Mouse (Mus musculus): ENCODE results near the gene Slc9b2. TPM values are rescaled to one million over a fixed set of nuclear protein-coding genes. Genes with fewer than 3 reads are reported as not detected.
A peak's percentile ranks its signal among the peaks of the same experiment; 100 is the strongest.

Slc9b2 gene
- polyA plus RNA-seq (2016; fragmentation: Nextera tagmentation; extraction: Ambion mirVana), result 4.9 and 5.5 TPM in 2 replicates

DNA sequence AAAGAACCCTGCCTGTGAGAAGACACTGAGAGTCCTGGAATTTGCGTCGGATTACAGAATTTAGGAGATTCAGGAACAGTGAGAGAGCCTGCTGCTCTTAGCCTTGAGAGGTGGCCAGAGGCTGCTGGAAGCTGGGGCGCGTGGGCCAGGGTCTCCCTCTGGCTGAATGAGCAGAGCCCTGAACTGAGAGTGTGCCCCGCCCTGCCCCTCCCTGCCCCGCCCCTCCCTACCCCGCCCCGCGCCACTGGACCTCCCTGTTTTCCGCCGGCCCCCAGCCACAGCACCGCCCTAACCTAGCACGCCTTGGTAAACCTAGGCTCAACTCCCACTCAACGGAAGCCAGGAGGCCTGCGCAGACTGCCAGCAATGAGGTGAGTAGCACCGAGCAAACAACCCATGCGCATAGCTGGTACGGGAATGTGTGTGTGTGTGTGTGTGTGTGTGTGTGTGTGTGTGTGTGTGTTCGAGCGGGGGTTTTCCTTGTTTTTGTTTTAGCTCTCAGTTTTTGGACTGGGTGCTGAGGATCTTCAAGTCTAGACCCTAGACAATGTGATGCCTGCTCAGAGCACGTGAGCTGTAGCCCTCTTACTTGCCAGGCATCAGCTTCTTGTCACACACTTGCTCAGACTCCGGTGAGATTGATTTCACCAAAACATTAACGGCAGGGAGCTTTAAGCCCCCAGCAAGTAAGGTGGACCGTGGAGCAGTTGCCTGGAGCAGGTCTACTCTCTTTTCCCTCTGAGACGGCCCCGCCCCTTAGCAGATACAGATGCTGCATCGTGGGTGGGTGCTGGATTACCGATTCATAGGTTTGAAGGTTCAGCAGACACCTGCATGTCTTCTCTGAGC, at the start of gene Slc9b2:
Slc9b2 (plus strand) TSS at position 290 of the 849 bp plus-strand sequence.
- Histone ChIP-seq H3K36me3 (no peaks in the 10 kb centered on the region), H3K9me3 (no peaks in the 10 kb centered on the region), H3K27me3 (no peaks in the 10 kb centered on the region), H3K4me3 (replicated peaks) (peak within 1 kb of the TSS; percentile 41), H3K4me2 (peak within 1 kb of the TSS; percentile 69), H3K9ac (replicated peaks) (peak within 1 kb of the TSS; percentile 45), H3K27ac (no peak within 1 kb of the TSS), H3K4me1 (replicated peaks) (peaks cover 5% of the 10 kb centered on the region; the same call in 1 of the 2 replicates)
- WGBS, result 11% methylated on average over 28 of the region's 28 CpGs
- ATAC-seq (ENCODE audit: insufficient number of reproducible peaks, insufficient read depth, low FRiP score, low TSS enrichment, low read depth), result peak; percentile 94

- Histone ChIP-seq H3K4me2 (no peak overlapping the region), H3K4me3 (replicated peaks) (no peak overlapping the region), H3K9ac (replicated peaks) (no peak overlapping the region), H3K36me3 (peaks cover 87% of the 10 kb centered on the region), H3K4me1 (replicated peaks) (no peaks in the 10 kb centered on the region), H3K9me3 (no peaks in the 10 kb centered on the region), H3K27ac (no peak overlapping the region), H3K27me3 (no peaks in the 10 kb centered on the region)
- 85% methylated on average over 10 of the region's 10 CpGs for whole genome bisulfite sequencing
- ATAC-seq (ENCODE audit: insufficient number of reproducible peaks, insufficient read depth, low FRiP score, low TSS enrichment, low read depth), result no peak
Observed at GRCm38 (mm10) chr3:135258919-135259318, 48.6 kb upstream of the Slc9b2 start.

DNA sequence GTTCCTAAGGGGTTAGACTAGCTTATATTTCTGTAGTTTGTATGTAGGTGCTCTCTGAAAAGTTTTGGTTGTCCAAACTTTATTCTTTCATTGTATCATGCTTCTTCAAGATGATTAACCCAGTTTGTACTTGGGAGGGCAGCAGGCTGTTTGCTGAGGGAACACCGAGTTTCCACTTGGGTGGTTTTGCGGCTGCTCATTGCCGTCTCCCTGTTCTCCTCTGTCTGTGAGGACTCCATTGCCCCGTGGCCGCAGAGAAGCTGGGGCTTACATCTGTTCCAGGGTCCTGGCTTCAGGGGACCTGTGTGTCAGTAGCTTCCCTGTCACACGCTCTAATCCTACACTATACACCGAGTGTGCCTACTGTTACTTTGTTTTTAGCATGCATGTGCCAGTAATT, 47.3 kb upstream of the Slc9b2 start:
- Histone ChIP-seq H3K9me3 (no peaks in the 10 kb centered on the region), H3K4me1 (replicated peaks) (no peaks in the 10 kb centered on the region), H3K4me3 (replicated peaks) (no peak overlapping the region), H3K27me3 (no peaks in the 10 kb centered on the region), H3K27ac (no peak overlapping the region), H3K9ac (replicated peaks) (no peak overlapping the region), H3K4me2 (no peak overlapping the region), H3K36me3 (peaks cover 95% of the 10 kb centered on the region)
- no peak for ATAC-seq (ENCODE audit: insufficient number of reproducible peaks, insufficient read depth, low FRiP score, low TSS enrichment, low read depth)
- WGBS, result 94% methylated on average over 7 of the region's 7 CpGs

DNA sequence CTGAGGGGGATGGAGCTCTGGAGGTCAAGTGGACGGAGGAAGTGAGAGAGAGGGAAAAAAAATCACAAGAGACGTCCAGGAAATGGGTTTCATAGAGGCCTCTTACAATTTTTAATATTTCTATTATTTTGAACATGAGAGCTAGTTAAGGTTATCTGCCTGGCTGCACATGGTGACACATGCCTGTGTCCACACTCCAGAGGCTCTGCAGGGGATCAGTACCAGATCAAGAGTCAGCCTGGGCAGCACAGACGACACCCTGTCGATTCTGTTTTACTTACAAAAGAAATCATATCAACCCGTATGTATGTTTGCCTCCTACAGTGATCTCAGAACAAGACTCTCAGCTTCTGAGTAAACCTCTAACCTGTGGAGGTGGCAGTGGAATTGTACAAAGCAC, 38.9 kb upstream of the Slc9b2 start:
- Histone ChIP-seq H3K9ac (replicated peaks) (no peak overlapping the region), H3K27me3 (no peaks in the 10 kb centered on the region), H3K27ac (no peak overlapping the region), H3K9me3 (no peaks in the 10 kb centered on the region), H3K36me3 (peaks cover 90% of the 10 kb centered on the region), H3K4me2 (no peak overlapping the region), H3K4me3 (replicated peaks) (no peak overlapping the region), H3K4me1 (replicated peaks) (no peaks in the 10 kb centered on the region)
- 89% methylated on average over 5 of the region's 5 CpGs for WGBS
- no peak for ATAC-seq (ENCODE audit: insufficient number of reproducible peaks, insufficient read depth, low FRiP score, low TSS enrichment, low read depth)

GRCm38 (mm10) chr3:135269391-135269990, 38.0 kb upstream of the Slc9b2 start:
- 90% methylated on average over 10 of the region's 10 CpGs for WGBS
- no peak for ATAC-seq (ENCODE audit: insufficient number of reproducible peaks, insufficient read depth, low FRiP score, low TSS enrichment, low read depth)
- H3K36me3 ChIP-seq, result peaks cover 83% of the 10 kb centered on the region
- no peaks in the 10 kb centered on the region for H3K4me1 ChIP-seq (replicated peaks)
- no peaks in the 10 kb centered on the region for H3K27me3 ChIP-seq
- no peak overlapping the region for H3K27ac ChIP-seq
- no peak overlapping the region for H3K4me3 ChIP-seq (replicated peaks)
- H3K9me3 ChIP-seq, result no peaks in the 10 kb centered on the region
- H3K4me2 ChIP-seq, result no peak overlapping the region
- no peak overlapping the region for H3K9ac ChIP-seq (replicated peaks)

GRCm38 (mm10) chr3:135272627-135273026, 34.9 kb upstream of the Slc9b2 start:
- H3K4me2 ChIP-seq, result no peak overlapping the region
- no peak overlapping the region for H3K4me3 ChIP-seq (replicated peaks)
- no peak overlapping the region for H3K9ac ChIP-seq (replicated peaks)
- H3K27me3 ChIP-seq, result no peaks in the 10 kb centered on the region
- WGBS, result 83% methylated on average over 12 of the region's 12 CpGs
- peaks cover 57% of the 10 kb centered on the region for H3K36me3 ChIP-seq
- H3K27ac ChIP-seq, result no peak overlapping the region
- ATAC-seq (ENCODE audit: insufficient number of reproducible peaks, insufficient read depth, low FRiP score, low TSS enrichment, low read depth), result no peak
- no peaks in the 10 kb centered on the region for H3K9me3 ChIP-seq
- no peaks in the 10 kb centered on the region for H3K4me1 ChIP-seq (replicated peaks)

DNA sequence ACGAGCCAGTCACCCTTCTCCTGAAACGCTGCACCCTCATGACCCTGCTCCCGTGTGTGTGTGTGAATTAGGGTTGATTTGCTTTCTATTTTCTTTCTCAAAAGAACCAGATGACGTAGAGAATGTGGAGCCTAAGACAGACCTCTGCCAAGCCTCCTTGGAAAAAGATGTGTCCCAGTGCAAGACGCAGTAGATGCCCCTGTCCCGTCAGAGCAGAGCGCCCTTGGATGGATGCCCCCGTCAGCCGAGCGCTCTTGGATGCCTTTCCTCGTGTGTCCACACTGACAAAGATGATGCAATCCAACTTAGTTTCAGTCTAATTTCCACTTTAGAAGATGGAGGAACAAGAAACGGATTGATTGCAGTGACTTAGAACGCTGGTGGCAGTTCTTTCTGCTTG, 34.5 kb upstream of the Slc9b2 start:
- no peak overlapping the region for H3K9ac ChIP-seq (replicated peaks)
- WGBS, result 92% methylated on average over 13 of the region's 13 CpGs
- no peak overlapping the region for H3K4me3 ChIP-seq (replicated peaks)
- no peak overlapping the region for H3K27ac ChIP-seq
- H3K9me3 ChIP-seq, result no peaks in the 10 kb centered on the region
- ATAC-seq (ENCODE audit: insufficient number of reproducible peaks, insufficient read depth, low FRiP score, low TSS enrichment, low read depth), result no peak
- peaks cover 53% of the 10 kb centered on the region for H3K36me3 ChIP-seq
- H3K4me1 ChIP-seq (replicated peaks), result no peaks in the 10 kb centered on the region
- no peak overlapping the region for H3K4me2 ChIP-seq
- no peaks in the 10 kb centered on the region for H3K27me3 ChIP-seq

GRCm38 (mm10) chr3:135280160-135280559, 27.3 kb upstream of the Slc9b2 start:
- H3K36me3 ChIP-seq, result no peaks in the 10 kb centered on the region
- no peak overlapping the region for H3K4me2 ChIP-seq
- ATAC-seq (ENCODE audit: insufficient number of reproducible peaks, insufficient read depth, low FRiP score, low TSS enrichment, low read depth), result no peak
- H3K9ac ChIP-seq (replicated peaks), result no peak overlapping the region
- no peaks in the 10 kb centered on the region for H3K27me3 ChIP-seq
- WGBS, result 72% methylated on average over 4 of the region's 4 CpGs
- H3K4me1 ChIP-seq (replicated peaks), result peaks cover 9% of the 10 kb centered on the region
- no peak overlapping the region for H3K4me3 ChIP-seq (replicated peaks)
- 0 out of 2 replicates have a peak overlapping the region, but pooled peaks have one; percentile 62 for H3K27ac ChIP-seq
- no peaks in the 10 kb centered on the region for H3K9me3 ChIP-seq

GRCm38 (mm10) chr3:135280669-135281415, 26.7 kb upstream of the Slc9b2 start, which contains the start of gene Bdh2:
Bdh2 (plus strand) TSS chr3:135281221.
- Histone ChIP-seq H3K4me3 (replicated peaks) (0 out of 2 replicates have a peak within 1 kb of the TSS, but pooled peaks have one; percentile 18), H3K4me2 (peak within 1 kb of the TSS; percentile 41), H3K9ac (replicated peaks) (no peak within 1 kb of the TSS), H3K36me3 (no peaks in the 10 kb centered on the region), H3K27ac (peak within 1 kb of the TSS; percentile 62; the same call in 1 of the 2 replicates), H3K27me3 (no peaks in the 10 kb centered on the region), H3K4me1 (replicated peaks) (peaks cover 9% of the 10 kb centered on the region), H3K9me3 (no peaks in the 10 kb centered on the region)
- WGBS, result 26% methylated on average over 14 of the region's 14 CpGs
- ATAC-seq (ENCODE audit: insufficient number of reproducible peaks, insufficient read depth, low FRiP score, low TSS enrichment, low read depth), result peak; percentile 73

DNA sequence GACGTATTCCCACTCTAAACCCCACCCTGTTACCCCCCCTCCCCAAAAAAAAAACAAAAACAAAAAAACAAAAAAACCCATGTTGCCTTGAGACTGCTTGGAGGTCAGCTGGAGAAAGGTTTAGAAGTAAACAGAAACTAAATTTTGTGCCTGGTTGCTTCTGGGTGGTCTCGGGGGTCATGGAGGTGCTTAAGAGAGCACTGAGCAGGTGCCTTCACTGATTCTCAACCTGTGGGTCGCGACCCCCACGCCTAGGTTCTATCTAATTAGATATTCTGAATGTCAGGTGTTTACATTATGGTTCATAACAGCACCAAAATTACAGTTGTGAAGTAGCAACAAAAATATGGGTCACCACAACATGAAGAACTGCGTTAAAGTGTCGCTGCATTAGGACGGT, 25.8 kb upstream of the Slc9b2 start:
- no peak overlapping the region for H3K9ac ChIP-seq (replicated peaks)
- 83% methylated on average over 8 of the region's 8 CpGs for WGBS
- H3K4me1 ChIP-seq (replicated peaks), result peaks cover 9% of the 10 kb centered on the region
- H3K27ac ChIP-seq, result no peak overlapping the region
- no peak overlapping the region for H3K4me3 ChIP-seq (replicated peaks)
- H3K9me3 ChIP-seq, result no peaks in the 10 kb centered on the region
- H3K36me3 ChIP-seq, result no peaks in the 10 kb centered on the region
- no peak overlapping the region; the same call in 1 of the 2 replicates for H3K4me2 ChIP-seq
- ATAC-seq (ENCODE audit: insufficient number of reproducible peaks, insufficient read depth, low FRiP score, low TSS enrichment, low read depth), result no peak
- no peaks in the 10 kb centered on the region for H3K27me3 ChIP-seq

- no peaks in the 10 kb centered on the region for H3K27me3 ChIP-seq
- H3K9ac ChIP-seq (replicated peaks), result no peak overlapping the region
- WGBS, result 86% methylated on average over 11 of the region's 11 CpGs
- no peaks in the 10 kb centered on the region for H3K36me3 ChIP-seq
- no peak overlapping the region for H3K4me3 ChIP-seq (replicated peaks)
- no peak for ATAC-seq (ENCODE audit: insufficient number of reproducible peaks, insufficient read depth, low FRiP score, low TSS enrichment, low read depth)
- no peak overlapping the region for H3K27ac ChIP-seq
- H3K4me2 ChIP-seq, result no peak overlapping the region
- H3K4me1 ChIP-seq (replicated peaks), result peaks cover 9% of the 10 kb centered on the region
- no peaks in the 10 kb centered on the region for H3K9me3 ChIP-seq
Observed at GRCm38 (mm10) chr3:135285256-135285655, 22.2 kb upstream of the Slc9b2 start.

Data from limb, embryonic 12.5 days (tissue).